Mouse (Mus musculus) stomach, postnatal 0 days (tissue): ENCODE results near the gene Rap1a.

Experiments
- CTCF ChIP-seq: IDR thresholded peaks from 2 replicates; pipeline ENCODE4 v1.5.1; 2016; ENCODE audit warnings: antibody characterized with exemption, low read depth, mild to moderate bottlenecking, moderate library complexity
- EP300 ChIP-seq: optimal IDR thresholded peaks from 2 replicates; pipeline ENCODE3; 2016; ENCODE audit warnings: antibody characterized with exemption

DNA sequence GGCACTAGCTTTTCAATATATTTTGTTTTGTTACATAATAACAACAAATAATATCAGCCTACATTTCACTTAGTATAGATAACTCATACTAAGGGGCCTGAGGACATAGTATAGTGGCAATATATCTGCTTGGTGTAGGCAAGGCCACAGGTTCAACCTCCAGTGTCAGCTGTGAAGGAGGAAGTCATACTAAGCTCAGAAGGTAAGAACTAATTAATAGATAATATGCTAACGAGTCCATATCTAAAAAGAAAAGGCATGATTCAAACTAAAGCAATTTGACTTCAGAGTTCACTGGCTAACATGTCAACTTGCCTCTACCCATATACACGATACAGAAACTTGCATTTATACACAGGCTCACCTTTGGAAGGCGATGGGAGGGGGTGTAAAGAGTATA is 41.1 kb downstream of the Rap1a start:
- no peak for TF ChIP-seq CTCF
- no peak for TF ChIP-seq EP300
